Mouse (Mus musculus): ENCODE results near the gene Olfr411. TPM values are rescaled to one million over a fixed set of nuclear protein-coding genes. Genes with fewer than 3 reads are reported as not detected.
A peak's percentile ranks its signal among the peaks of the same experiment; 100 is the strongest.

The Olfr411 gene
- polyA plus RNA-seq, 1 experiment = not detected

GRCm38 (mm10) chr11:74385674-74386073, 33.2 kb upstream of the Olfr411 start:
- Histone ChIP-seq H3K36me3 (ENCODE audit: control insufficient read depth, insufficient read depth, low read length) (no peaks in the 10 kb centered on the region), H3K27ac (ENCODE audit: insufficient read depth, low read length) (no peak overlapping the region), H3K4me1 (ENCODE audit: control insufficient read depth, insufficient read depth, insufficient read length) (no peaks in the 10 kb centered on the region), H3K4me3 (ENCODE audit: extremely low read depth, insufficient read depth, insufficient read length) (no peak overlapping the region), H3K27me3 (ENCODE audit: control insufficient read depth, insufficient read depth, low read length) (no peaks in the 10 kb centered on the region)
- TF ChIP-seq CTCF (IDR thresholded peaks at IDR 0.05; ENCODE audit: extremely low read depth, insufficient read depth, insufficient read length, insufficient replicate concordance) = no peak
- 96% methylated on average over 9 of the region's 9 CpGs for WGBS
- DNase-seq (ENCODE audit: low read depth in 1 of 2, low spot score in 2 of 2) = no peak

- DNase-seq (ENCODE audit: low read depth in 1 of 2, low spot score in 2 of 2) = no peak
- no peak overlapping the region for H3K27ac ChIP-seq (ENCODE audit: insufficient read depth, low read length)
- H3K4me3 ChIP-seq (ENCODE audit: extremely low read depth, insufficient read depth, insufficient read length) = no peak overlapping the region
- H3K4me1 ChIP-seq (ENCODE audit: control insufficient read depth, insufficient read depth, insufficient read length) = no peaks in the 10 kb centered on the region
- H3K27me3 ChIP-seq (ENCODE audit: control insufficient read depth, insufficient read depth, low read length) = no peaks in the 10 kb centered on the region
- TF ChIP-seq CTCF (IDR thresholded peaks at IDR 0.05; ENCODE audit: extremely low read depth, insufficient read depth, insufficient read length, insufficient replicate concordance) (no peak), POLR2A (IDR thresholded peaks at IDR 0.05; ENCODE audit: low read depth, low read length) (no peak)
- 65% methylated on average over 4 of the region's 4 CpGs for WGBS
- no peaks in the 10 kb centered on the region for H3K36me3 ChIP-seq (ENCODE audit: control insufficient read depth, insufficient read depth, low read length)
These were observed 26.9 kb upstream of the Olfr411 start for GRCm38 (mm10) chr11:74379166-74379873.

GRCm38 (mm10) chr11:74376847-74377246, 24.4 kb upstream of the Olfr411 start:
- DNase-seq (ENCODE audit: low read depth in 1 of 2, low spot score in 2 of 2) = no peak
- no peaks in the 10 kb centered on the region for H3K27me3 ChIP-seq (ENCODE audit: control insufficient read depth, insufficient read depth, low read length)
- peak; percentile 7; the same call in 1 of the 2 replicates for TF ChIP-seq CTCF (IDR thresholded peaks at IDR 0.05; ENCODE audit: extremely low read depth, insufficient read depth, insufficient read length, insufficient replicate concordance)
- no peak for TF ChIP-seq POLR2A (IDR thresholded peaks at IDR 0.05; ENCODE audit: low read depth, low read length)
- WGBS = 82% methylated on average over 3 of the region's 3 CpGs
- no peak overlapping the region for H3K4me3 ChIP-seq (ENCODE audit: extremely low read depth, insufficient read depth, insufficient read length)
- H3K27ac ChIP-seq (ENCODE audit: insufficient read depth, low read length) = no peak overlapping the region
- H3K36me3 ChIP-seq (ENCODE audit: control insufficient read depth, insufficient read depth, low read length) = no peaks in the 10 kb centered on the region
- H3K4me1 ChIP-seq (ENCODE audit: control insufficient read depth, insufficient read depth, insufficient read length) = no peaks in the 10 kb centered on the region

- Histone ChIP-seq H3K4me1 (ENCODE audit: control insufficient read depth, insufficient read depth, insufficient read length) (no peaks in the 10 kb centered on the region), H3K4me3 (ENCODE audit: extremely low read depth, insufficient read depth, insufficient read length) (no peak overlapping the region), H3K36me3 (ENCODE audit: control insufficient read depth, insufficient read depth, low read length) (no peaks in the 10 kb centered on the region), H3K27ac (ENCODE audit: insufficient read depth, low read length) (no peak overlapping the region), H3K27me3 (ENCODE audit: control insufficient read depth, insufficient read depth, low read length) (no peaks in the 10 kb centered on the region)
- peak; percentile 74; the same call in 1 of the 2 replicates for TF ChIP-seq CTCF (IDR thresholded peaks at IDR 0.05; ENCODE audit: extremely low read depth, insufficient read depth, insufficient read length, insufficient replicate concordance)
- TF ChIP-seq POLR2A (IDR thresholded peaks at IDR 0.05; ENCODE audit: low read depth, low read length) = no peak
- WGBS = 13% methylated on average over 22 of the region's 22 CpGs
- peak in 1 of 2 experiments; percentile 31 for DNase-seq (ENCODE audit: low read depth in 1 of 2, low spot score in 2 of 2)
These were observed 19.1 kb upstream of the Olfr411 start for GRCm38 (mm10) chr11:74371393-74372100.

- no peak for TF ChIP-seq CTCF (IDR thresholded peaks at IDR 0.05; ENCODE audit: extremely low read depth, insufficient read depth, insufficient read length, insufficient replicate concordance)
- no peak for TF ChIP-seq POLR2A (IDR thresholded peaks at IDR 0.05; ENCODE audit: low read depth, low read length)
- Histone ChIP-seq H3K27me3 (ENCODE audit: control insufficient read depth, insufficient read depth, low read length) (no peaks in the 10 kb centered on the region), H3K4me3 (ENCODE audit: extremely low read depth, insufficient read depth, insufficient read length) (no peak within 1 kb of the TSS), H3K27ac (ENCODE audit: insufficient read depth, low read length) (no peak within 1 kb of the TSS), H3K36me3 (ENCODE audit: control insufficient read depth, insufficient read depth, low read length) (no peaks in the 10 kb centered on the region), H3K4me1 (ENCODE audit: control insufficient read depth, insufficient read depth, insufficient read length) (no peaks in the 10 kb centered on the region)
- 57% methylated on average over 1 of the region's 1 CpGs for WGBS
- no peak for DNase-seq (ENCODE audit: low read depth in 1 of 2, low spot score in 2 of 2)
These were observed 9.3 kb upstream of the Olfr411 start, which contains the start of gene Olfr412 for GRCm38 (mm10) chr11:74361769-74362168. TSS of gene Olfr412 (plus strand) at chr11:74362069.

GRCm38 (mm10) chr11:74337931-74338330, 14.5 kb downstream of the Olfr411 start, which contains the start of gene Olfr410:
TSS of gene Olfr410 (minus strand) at chr11:74338031.
- no peak for DNase-seq (ENCODE audit: low read depth in 1 of 2, low spot score in 2 of 2)
- TF ChIP-seq POLR2A (IDR thresholded peaks at IDR 0.05; ENCODE audit: low read depth, low read length) = no peak
- no peak for TF ChIP-seq CTCF (IDR thresholded peaks at IDR 0.05; ENCODE audit: extremely low read depth, insufficient read depth, insufficient read length, insufficient replicate concordance)
- WGBS = 71% methylated on average over 6 of the region's 6 CpGs

More at GRCm38 (mm10) chr11:74337931-74338330, 14.5 kb downstream of the Olfr411 start, which contains the start of gene Olfr410:
- no peaks in the 10 kb centered on the region for H3K27me3 ChIP-seq (ENCODE audit: control insufficient read depth, insufficient read depth, low read length)
- no peak within 1 kb of the TSS for H3K4me3 ChIP-seq (ENCODE audit: extremely low read depth, insufficient read depth, insufficient read length)
- H3K27ac ChIP-seq (ENCODE audit: insufficient read depth, low read length) = no peak within 1 kb of the TSS
- H3K36me3 ChIP-seq (ENCODE audit: control insufficient read depth, insufficient read depth, low read length) = no peaks in the 10 kb centered on the region
- H3K4me1 ChIP-seq (ENCODE audit: control insufficient read depth, insufficient read depth, insufficient read length) = no peaks in the 10 kb centered on the region; the same call in 1 of the 2 replicates

Data from spleen, adult 2 months (tissue).